Mouse (Mus musculus): ENCODE measurements around the gene Slfn9. TPM values are rescaled to one million over a fixed set of nuclear protein-coding genes. Genes with fewer than 3 reads are reported as not detected.

Slfn9 gene
- 6.7 and 8.5 TPM in 2 replicates for total RNA-seq (2012; rRNA removed)
- total RNA-seq (2014; rRNA removed) = 6.3 and 6.4 TPM in 2 replicates
- polyA plus RNA-seq (2012; ENCODE audit: insufficient read length, low read depth) = 11.5 and 12.4 TPM in 2 replicates

DNA sequence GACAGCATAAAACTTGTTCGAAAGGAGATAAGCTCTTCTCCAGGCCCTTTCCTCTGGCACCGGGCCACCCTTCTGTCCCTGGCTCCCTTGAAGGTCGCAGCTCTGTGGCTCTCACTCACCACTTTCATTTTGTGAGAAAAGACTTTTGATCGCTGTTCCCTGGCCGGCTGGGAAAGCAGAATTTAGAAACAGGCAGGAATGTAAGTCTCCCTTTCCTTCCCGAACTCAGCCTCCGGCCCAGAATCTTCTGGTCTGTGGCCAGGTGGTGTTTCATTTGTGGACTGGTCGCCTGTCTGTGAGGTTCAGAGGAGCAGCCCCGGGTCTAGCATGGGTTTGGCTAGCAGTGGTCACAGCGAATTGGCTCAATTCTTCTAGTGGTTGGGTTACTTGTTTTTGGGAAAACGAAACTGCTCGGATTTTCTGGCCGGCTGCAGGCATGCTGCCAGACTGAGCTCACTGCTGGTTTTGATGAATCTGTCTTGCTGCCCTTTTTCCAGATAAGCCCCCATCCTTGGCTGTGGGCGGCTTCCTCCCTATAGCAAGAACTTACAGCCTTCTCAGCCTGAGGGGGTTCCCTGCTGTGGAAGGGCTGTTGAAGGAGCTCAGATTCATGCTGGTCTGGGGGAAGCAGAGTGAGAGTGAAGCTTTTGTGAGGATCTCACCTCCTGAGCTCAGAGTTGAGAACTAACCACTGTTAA, at the start of gene Slfn9:
Gene Slfn9, minus strand, starts transcription at position 362 of the 698 bp plus-strand sequence.
- peak within 1 kb of the TSS; percentile 52 to 60 (median 56) for H3K4me3 ChIP-seq (replicated peaks in 1 of 3; ENCODE audit: low read depth in 2 of 3, low read length in 2 of 3, poor library complexity in 1 of 3)
- dilution Hi-C loops (cut with MboI; ENCODE audit: extremely low pct_ligation_motif_present, extremely low pct_unique_long_range_greater_than_20kb, low sequenced_read_pairs) = no loop called here
- peaks cover 3 to 7% of the 10 kb centered on the region in 2 experiments for H3K36me3 ChIP-seq (replicated peaks in 1 of 2; ENCODE audit: control insufficient read depth in 1 of 2, insufficient read depth in 1 of 2, low read length in 1 of 2)
- peak; percentile 40; the same call in 1 of the 2 replicates for TF ChIP-seq POLR2A (IDR thresholded peaks at IDR 0.05; ENCODE audit: low read depth, low read length)
- TF ChIP-seq ZKSCAN1 (IDR thresholded peaks at IDR 0.05; ENCODE audit: borderline replicate concordance, low read depth, low read length) = no peak
- no peak for TF ChIP-seq PAX5 (IDR thresholded peaks at IDR 0.05; ENCODE audit: low read length)
- 0 out of 2 replicates have a peak, but pooled peaks have one; percentile 28 for TF ChIP-seq UBTF (IDR thresholded peaks at IDR 0.05; ENCODE audit: low read depth, low read length)
- TF ChIP-seq ZC3H11A (IDR thresholded peaks at IDR 0.05; ENCODE audit: low read depth, low read length) = no peak
- TF ChIP-seq ZNF384 (IDR thresholded peaks at IDR 0.05; ENCODE audit: low read depth, low read length) = no peak
- no peak for TF ChIP-seq MYC (IDR thresholded peaks at IDR 0.05; ENCODE audit: low read depth, low read length)
- no peak for TF ChIP-seq TBP (conservative IDR thresholded peaks at IDR 0.05; ENCODE audit: low read depth, low read length)
- peak; percentile 24; the same call in 1 of the 2 replicates for TF ChIP-seq NELFE (IDR thresholded peaks at IDR 0.05; ENCODE audit: low read depth, low read length)
- no peak for TF ChIP-seq CHD1 (IDR thresholded peaks at IDR 0.05; ENCODE audit: low read depth, low read length)
- TF ChIP-seq ELF1 (IDR thresholded peaks at IDR 0.05; ENCODE audit: low read depth, low read length) = no peak; the same call in 1 of the 2 replicates
- TF ChIP-seq KAT2A (IDR thresholded peaks at IDR 0.05; ENCODE audit: insufficient replicate concordance, low read length) = no peak
- no peak for TF ChIP-seq CTCF (conservative IDR thresholded peaks at IDR 0.05 in 1 of 2, IDR thresholded peaks at IDR 0.05 in 1 of 2; ENCODE audit: low read depth in 2 of 2, low read length in 2 of 2)
- no peak for TF ChIP-seq RCOR1 (conservative IDR thresholded peaks at IDR 0.05; ENCODE audit: low read depth, low read length)
- 0 out of 2 replicates have a peak, but pooled peaks have one; percentile 17 for TF ChIP-seq ETS1 (conservative IDR thresholded peaks at IDR 0.05; ENCODE audit: low read depth, low read length)
- TF ChIP-seq HCFC1 (IDR thresholded peaks at IDR 0.05; ENCODE audit: low read depth, low read length) = no peak
- no peak for TF ChIP-seq RAD21 (IDR thresholded peaks at IDR 0.05; ENCODE audit: low read depth, low read length)
- TF ChIP-seq SIN3A (IDR thresholded peaks at IDR 0.05; ENCODE audit: low read length) = peak; percentile 62
- no peak for TF ChIP-seq USF2 (conservative IDR thresholded peaks at IDR 0.05; ENCODE audit: low read depth, low read length)
- 0 out of 2 replicates have a peak, but pooled peaks have one; percentile 22 for TF ChIP-seq EP300 (IDR thresholded peaks at IDR 0.05; ENCODE audit: low read length)
- no peak for TF ChIP-seq JUND (conservative IDR thresholded peaks at IDR 0.05; ENCODE audit: low read depth, low read length)
- 0 out of 2 replicates have a peak, but pooled peaks have one; percentile 28 for TF ChIP-seq MAZ (IDR thresholded peaks at IDR 0.05; ENCODE audit: low read depth, low read length)
- TF ChIP-seq MEF2A (IDR thresholded peaks at IDR 0.05; ENCODE audit: borderline replicate concordance, low read depth, low read length) = peak; percentile 16; the same call in 1 of the 2 replicates
- 0 out of 2 replicates have a peak, but pooled peaks have one; percentile 12 for TF ChIP-seq NRF1 (IDR thresholded peaks at IDR 0.05; ENCODE audit: low read depth, low read length)
- no peak for TF ChIP-seq MXI1 (IDR thresholded peaks at IDR 0.05; ENCODE audit: low read depth, low read length)
- peak; percentile 59 for TF ChIP-seq TCF12 (IDR thresholded peaks at IDR 0.05; ENCODE audit: low read depth, low read length)
- TF ChIP-seq POLR2AphosphoS2 (IDR thresholded peaks at IDR 0.05; ENCODE audit: low read depth, low read length) = no peak
- TF ChIP-seq USF1 (IDR thresholded peaks at IDR 0.05; ENCODE audit: low read depth, low read length) = no peak
- 0 out of 2 replicates have a peak, but pooled peaks have one; percentile 34 for TF ChIP-seq CHD2 (IDR thresholded peaks at IDR 0.05; ENCODE audit: low read length)
- TF ChIP-seq BHLHE40 (IDR thresholded peaks at IDR 0.05; ENCODE audit: low read depth, low read length) = no peak
- no peak for TF ChIP-seq JUN (IDR thresholded peaks at IDR 0.05; ENCODE audit: insufficient read depth, low read depth, low read length)
- TF ChIP-seq MAX (IDR thresholded peaks at IDR 0.05; ENCODE audit: low read length) = no peak
- 0 out of 2 replicates have a peak, but pooled peaks have one; percentile 11 for TF ChIP-seq IRF4 (IDR thresholded peaks at IDR 0.05; ENCODE audit: low read depth, low read length)
- no peak for TF ChIP-seq E2F4 (IDR thresholded peaks at IDR 0.05; ENCODE audit: insufficient replicate concordance, low read depth, low read length)
- no peak for TF ChIP-seq GABPA (IDR thresholded peaks at IDR 0.05; ENCODE audit: insufficient replicate concordance, low read depth, low read length)
- no peak for TF ChIP-seq ZMIZ1 (IDR thresholded peaks at IDR 0.05; ENCODE audit: low read depth, low read length)
- TF ChIP-seq MAFK (IDR thresholded peaks at IDR 0.05; ENCODE audit: insufficient replicate concordance, low read length) = no peak
- no peak for TF ChIP-seq SMC3 (IDR thresholded peaks at IDR 0.05; ENCODE audit: low read depth, low read length)
- no peaks in the 10 kb centered on the region for H3K27me3 ChIP-seq (replicated peaks)
- peak within 1 kb of the TSS; percentile 54 for H3K9ac ChIP-seq (ENCODE audit: insufficient read depth, low read depth)
- 0 out of 2 replicates have a peak, but pooled peaks cover 2% of the 10 kb centered on the region for H3K79me2 ChIP-seq (replicated peaks; ENCODE audit: control insufficient read depth, extremely low read depth, insufficient read depth, poor library complexity, severe bottlenecking)
- H3K4me1 ChIP-seq (ENCODE audit: control insufficient read depth in 1 of 2, insufficient read depth in 2 of 2) = peaks cover 2 to 31% of the 10 kb centered on the region in 2 experiments
- in situ Hi-C loops (cut with MboI; ENCODE audit: low pct_ligation_motif_present, low pct_unique_long_range_greater_than_20kb, low sequenced_read_pairs) = no loop called here
- DNase-seq (ENCODE audit: extremely low read depth) = peak; percentile 17
- H3K27ac ChIP-seq (ENCODE audit: insufficient read depth, low read depth) = no peak within 1 kb of the TSS
- H3K9me3 ChIP-seq (replicated peaks; ENCODE audit: low read length) = no peaks in the 10 kb centered on the region
- peak within 1 kb of the TSS; percentile 86 for H3K4me2 ChIP-seq (ENCODE audit: insufficient read depth, low read depth, poor library complexity, severe bottlenecking)

All from CH12.LX (cell line).